Comparison of ENCODE assay signal across 10 mouse cellular contexts in genomic region chr13:46180606-46181133, GRCm38 (mm10).
A peak's percentile ranks its signal among the peaks of the same experiment; 100 is the strongest.
DNase-seq lines count a peak whose midpoint lies in the region; ATAC-seq lines count a peak whose summit lies in the region.
"Had no signal": no experiment of that assay in that cellular context is flagged by ENCODE, and none has a peak within 500 bp of the region (broad histone marks: within the 10 kb centered on the region; RNA-seq: fewer than 3 reads in every experiment).

No protein-coding gene starts in this region.

- no peaks in the 10 kb centered on the region for H3K36me3 ChIP-seq in heart, embryonic 16.5 days (ENCODE audit: control insufficient read depth, insufficient read depth)

- intact Hi-C loops in left cerebral cortex, postnatal 36 days (cut with DNase I), result loop anchor here (5.0 kb wide), 1 partner anchor 77 kb away; no protein-coding TSS in a partner anchor

- H3K4me3 ChIP-seq in brown adipose tissue, adult 24 weeks (ENCODE audit: insufficient read depth, low read depth, low read length), result peak overlapping the region; percentile 27; the same call in 1 of the 2 replicates
- H3K4me3 ChIP-seq in heart, embryonic 16.5 days (ENCODE audit: low read length), result no peak overlapping the region
- H3K4me3 ChIP-seq: erythroblast, embryonic 14.5 days had no signal

- WGBS in heart, embryonic 16.5 days, result 52% methylated on average over 12 of the region's 12 CpGs

- peak overlapping the region; percentile 14; the same call in 1 of the 2 replicates for H3K4me2 ChIP-seq in heart, embryonic 16.5 days (ENCODE audit: low read depth, low read length)

- no peak for ATAC-seq in heart, embryonic 16.5 days (replicated peaks; ENCODE audit: extremely low read depth, insufficient read depth, low FRiP score)

- no peaks in the 10 kb centered on the region for H3K27me3 ChIP-seq in heart, embryonic 16.5 days (ENCODE audit: control insufficient read depth, insufficient read depth, low read length)

- H3K4me1 ChIP-seq in brown adipose tissue, adult 24 weeks (ENCODE audit: control insufficient read depth, insufficient read depth, insufficient read length, low read length), result peaks cover 8% of the 10 kb centered on the region; the same call in 1 of the 2 replicates
- no peaks in the 10 kb centered on the region for H3K4me1 ChIP-seq in heart, embryonic 16.5 days (ENCODE audit: control insufficient read depth, insufficient read depth, low read length)

- DNase-seq in heart, adult 18-20 months, result peak; percentile 43 to 55
- DNase-seq in heart, postnatal 4 days, result no peak
- peak; percentile 43 to 54 for DNase-seq in left cerebral cortex, postnatal 36 days (ENCODE audit: low spot score in 2 of 2)
- peak; percentile 35 to 60 for DNase-seq in right cerebral cortex, postnatal 36 days (ENCODE audit: low spot score in 2 of 2)
- no peak for DNase-seq in thymus, postnatal 10 days (ENCODE audit: low spot score in 2 of 2)
- no peak for DNase-seq in frontal cortex, postnatal 25 days (ENCODE audit: low spot score in 2 of 2)

- H3K27ac ChIP-seq in brown adipose tissue, adult 24 weeks (replicated peaks; ENCODE audit: low read depth, low read length), result 0 out of 2 replicates have a peak overlapping the region, but pooled peaks have one; percentile 28
- no peak overlapping the region for H3K27ac ChIP-seq in heart, embryonic 16.5 days (ENCODE audit: low read length)
- H3K27ac ChIP-seq: liver, embryonic 14.5 days had no signal

- H3K9me3 ChIP-seq in heart, embryonic 16.5 days (replicated peaks; ENCODE audit: control insufficient read depth, low read length), result no peaks in the 10 kb centered on the region

- H3K9ac ChIP-seq in heart, embryonic 16.5 days (ENCODE audit: low read length), result no peak overlapping the region
- H3K9ac ChIP-seq: liver, embryonic 14.5 days had no signal

Comparison
In these comparisons a context has a peak if more than half of its experiments do, and no peak if none do; other contexts are left out.
1. DNase-seq: peak in heart, adult 18-20 months (2 of 2), left cerebral cortex, postnatal 36 days (2 of 2) and right cerebral cortex, postnatal 36 days (2 of 2); none in heart, postnatal 4 days (single experiment), thymus, postnatal 10 days (0 of 2) and frontal cortex, postnatal 25 days (0 of 2).